Mouse (Mus musculus) cerebellum, adult 9-10 months (tissue): ENCODE results near the gene Afmid.

Experiments used
- DNase-seq: peaks from one replicate; pipeline ENCODE4 v3.0.0; 2022

Gene Afmid

GRCm38 (mm10) chr11:117886000-117886399 lies 60.3 kb downstream of the Afmid start:
- no peak for DNase-seq

- DNase-seq: no peak
Observed at GRCm38 (mm10) chr11:117888168-117888852, 62.6 kb downstream of the Afmid start.

GRCm38 (mm10) chr11:117888853-117889822 lies 63.4 kb downstream of the Afmid start:
- no peak for DNase-seq
